Mouse (Mus musculus): ENCODE results near the gene Slc5a10. TPM values are rescaled to one million over a fixed set of nuclear protein-coding genes. Genes with fewer than 3 reads are reported as not detected.

The Slc5a10 gene
- total and polyA plus RNA-seq, 3 experiments: not detected

DNA sequence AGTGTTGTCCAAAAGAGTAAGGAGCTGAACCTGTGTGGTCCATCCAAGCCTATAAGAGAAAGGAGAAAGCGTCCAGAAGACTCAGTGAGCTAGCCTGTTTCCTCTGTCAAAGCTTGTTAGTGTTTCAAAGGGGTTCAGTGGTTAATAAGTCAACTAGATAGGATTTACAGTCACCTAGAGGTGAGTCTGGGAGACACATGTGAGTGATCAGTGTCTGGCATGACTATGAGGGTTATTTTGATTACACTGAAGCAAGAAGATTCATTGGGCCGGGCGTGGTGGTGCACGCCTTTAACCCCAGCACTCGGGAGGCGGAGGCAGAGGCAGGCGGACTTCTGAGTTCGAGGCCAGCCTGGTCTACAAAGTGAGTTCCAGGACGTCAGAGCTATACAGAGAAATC is 25.2 kb upstream of the Slc5a10 start:
- peaks cover 8% of the 10 kb centered on the region for H3K36me3 ChIP-seq (ENCODE audit: control insufficient read depth, insufficient read depth, low read length)
- peaks cover 1% of the 10 kb centered on the region; the same call in 1 of the 2 replicates for H3K4me1 ChIP-seq (ENCODE audit: control insufficient read depth, insufficient read depth, low read length)
- H3K27ac ChIP-seq: no peak overlapping the region
- TF ChIP-seq CTCF (IDR thresholded peaks at IDR 0.05): no peak
- TF ChIP-seq POLR2A (IDR thresholded peaks at IDR 0.05; ENCODE audit: insufficient read depth, low read depth, low read length): no peak
- TF ChIP-seq EP300 (IDR thresholded peaks at IDR 0.05; ENCODE audit: insufficient read depth, low read depth, low read length): no peak
- H3K4me3 ChIP-seq: no peak overlapping the region
- H3K9ac ChIP-seq (ENCODE audit: low read depth, low read length): no peak overlapping the region
- no peak for DNase-seq
- intact Hi-C loops (cut with DNase I): no loop called here
- no peaks in the 10 kb centered on the region for H3K27me3 ChIP-seq (ENCODE audit: control insufficient read depth, insufficient read depth, low read length)
- WGBS: 97% methylated on average over 9 of the region's 9 CpGs
- no peaks in the 10 kb centered on the region for H3K79me2 ChIP-seq (replicated peaks; ENCODE audit: control insufficient read depth, insufficient read depth, low read length)

GRCm38 (mm10) chr11:61744460-61744859 is 23.8 kb upstream of the Slc5a10 start:
- Histone ChIP-seq H3K27me3 (ENCODE audit: control insufficient read depth, insufficient read depth, low read length) (no peaks in the 10 kb centered on the region), H3K79me2 (replicated peaks; ENCODE audit: control insufficient read depth, insufficient read depth, low read length) (no peaks in the 10 kb centered on the region), H3K27ac (no peak overlapping the region), H3K4me3 (no peak overlapping the region), H3K4me1 (ENCODE audit: control insufficient read depth, insufficient read depth, low read length) (peaks cover 1% of the 10 kb centered on the region; the same call in 1 of the 2 replicates), H3K36me3 (ENCODE audit: control insufficient read depth, insufficient read depth, low read length) (peaks cover 6% of the 10 kb centered on the region), H3K9ac (ENCODE audit: low read depth, low read length) (no peak overlapping the region)
- intact Hi-C loops (cut with DNase I): no loop called here
- no peak for DNase-seq
- peak; percentile 21; the same call in 1 of the 2 replicates for TF ChIP-seq CTCF (IDR thresholded peaks at IDR 0.05)
- TF ChIP-seq EP300 (IDR thresholded peaks at IDR 0.05; ENCODE audit: insufficient read depth, low read depth, low read length): no peak
- 74% methylated on average over 3 of the region's 3 CpGs for WGBS

DNA sequence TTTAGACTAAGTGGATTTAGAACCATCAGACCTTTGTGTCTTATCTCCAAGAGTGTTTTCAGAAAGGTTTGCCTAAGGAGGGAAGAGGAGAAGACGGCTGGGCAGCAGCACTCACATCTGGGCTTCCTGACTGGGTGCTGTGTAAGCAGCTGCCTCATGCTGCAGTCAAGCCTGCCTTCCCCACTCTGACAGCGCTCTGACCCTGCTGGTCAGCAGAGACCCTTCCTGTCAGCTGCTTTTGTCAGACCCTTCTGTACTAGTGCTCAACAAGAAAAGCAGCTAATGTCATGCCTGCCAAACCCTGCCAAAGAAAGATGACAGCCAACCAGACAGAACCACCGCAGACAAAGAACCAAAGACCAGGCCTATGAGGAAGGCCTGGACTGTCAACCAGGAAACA is 23.1 kb upstream of the Slc5a10 start:
- H3K4me1 ChIP-seq (ENCODE audit: control insufficient read depth, insufficient read depth, low read length): peaks cover 1% of the 10 kb centered on the region; the same call in 1 of the 2 replicates
- TF ChIP-seq EP300 (IDR thresholded peaks at IDR 0.05; ENCODE audit: insufficient read depth, low read depth, low read length): no peak
- no peak for TF ChIP-seq CTCF (IDR thresholded peaks at IDR 0.05)
- H3K79me2 ChIP-seq (replicated peaks; ENCODE audit: control insufficient read depth, insufficient read depth, low read length): no peaks in the 10 kb centered on the region
- WGBS: 71% methylated on average over 3 of the region's 3 CpGs
- H3K36me3 ChIP-seq (ENCODE audit: control insufficient read depth, insufficient read depth, low read length): peaks cover 6% of the 10 kb centered on the region
- intact Hi-C loops (cut with DNase I): no loop called here
- no peaks in the 10 kb centered on the region for H3K27me3 ChIP-seq (ENCODE audit: control insufficient read depth, insufficient read depth, low read length)
- no peak overlapping the region for H3K9ac ChIP-seq (ENCODE audit: low read depth, low read length)
- H3K4me3 ChIP-seq: no peak overlapping the region
- H3K27ac ChIP-seq: no peak overlapping the region
- no peak for DNase-seq

DNA sequence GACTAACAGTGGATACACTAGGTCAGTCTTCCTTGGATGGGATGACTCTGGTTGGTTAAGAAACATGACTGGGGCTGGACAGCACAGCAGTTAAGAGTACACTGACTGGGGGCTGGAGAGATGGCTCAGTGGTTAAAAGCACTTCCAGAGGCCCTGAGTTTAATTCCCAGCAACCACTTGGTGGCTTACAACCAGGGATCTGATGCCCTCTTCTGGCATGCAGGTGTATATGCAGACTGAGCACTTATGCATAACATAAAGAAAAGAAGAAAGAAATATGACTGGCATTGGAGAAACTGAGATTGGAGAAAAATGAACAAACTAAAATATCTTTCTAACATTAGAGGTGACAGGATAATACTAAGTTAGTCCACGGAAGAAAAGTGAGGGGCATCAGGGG is 19.9 kb upstream of the Slc5a10 start:
- H3K36me3 ChIP-seq (ENCODE audit: control insufficient read depth, insufficient read depth, low read length): peaks cover 6% of the 10 kb centered on the region
- H3K79me2 ChIP-seq (replicated peaks; ENCODE audit: control insufficient read depth, insufficient read depth, low read length): no peaks in the 10 kb centered on the region; the same call in 1 of the 2 replicates
- H3K9ac ChIP-seq (ENCODE audit: low read depth, low read length): no peak overlapping the region
- intact Hi-C loops (cut with DNase I): no loop called here
- WGBS: 97% methylated on average over 1 of the region's 1 CpGs
- no peak for DNase-seq
- peaks cover 1% of the 10 kb centered on the region; the same call in 1 of the 2 replicates for H3K4me1 ChIP-seq (ENCODE audit: control insufficient read depth, insufficient read depth, low read length)
- H3K27me3 ChIP-seq (ENCODE audit: control insufficient read depth, insufficient read depth, low read length): no peaks in the 10 kb centered on the region
- no peak overlapping the region for H3K27ac ChIP-seq
- no peak overlapping the region for H3K4me3 ChIP-seq
- TF ChIP-seq EP300 (IDR thresholded peaks at IDR 0.05; ENCODE audit: insufficient read depth, low read depth, low read length): no peak
- peak; percentile 41 for TF ChIP-seq CTCF (IDR thresholded peaks at IDR 0.05)
- TF ChIP-seq POLR2A (IDR thresholded peaks at IDR 0.05; ENCODE audit: insufficient read depth, low read depth, low read length): no peak

DNA sequence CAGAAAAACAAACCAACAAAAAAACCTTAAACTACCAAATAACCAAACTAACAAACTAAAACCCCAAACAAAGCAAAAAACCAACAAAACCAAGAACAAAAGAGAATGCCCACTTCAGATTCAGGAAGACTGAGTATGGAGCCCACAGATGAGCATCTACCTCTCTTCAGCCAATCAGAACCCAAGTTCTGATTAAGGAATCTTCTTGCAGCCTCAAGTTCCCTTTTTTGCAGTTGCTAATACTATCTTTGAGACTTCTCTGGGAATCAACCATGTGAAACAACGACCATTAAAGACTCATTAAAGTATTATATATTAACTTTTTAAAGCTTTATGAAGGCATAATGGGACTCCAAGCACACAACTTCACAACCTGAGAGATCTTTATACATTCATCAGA is 16.7 kb upstream of the Slc5a10 start:
- no peak overlapping the region for H3K27ac ChIP-seq
- no peak for DNase-seq
- intact Hi-C loops (cut with DNase I): no loop called here
- H3K9ac ChIP-seq (ENCODE audit: low read depth, low read length): no peak overlapping the region
- H3K4me3 ChIP-seq: no peak overlapping the region
- H3K27me3 ChIP-seq (ENCODE audit: control insufficient read depth, insufficient read depth, low read length): no peaks in the 10 kb centered on the region
- H3K36me3 ChIP-seq (ENCODE audit: control insufficient read depth, insufficient read depth, low read length): no peaks in the 10 kb centered on the region; the same call in 1 of the 2 replicates
- no peaks in the 10 kb centered on the region for H3K4me1 ChIP-seq (ENCODE audit: control insufficient read depth, insufficient read depth, low read length)
- H3K79me2 ChIP-seq (replicated peaks; ENCODE audit: control insufficient read depth, insufficient read depth, low read length): no peaks in the 10 kb centered on the region; the same call in 1 of the 2 replicates
- 95% methylated on average over 1 of the region's 1 CpGs for WGBS
- TF ChIP-seq CTCF (IDR thresholded peaks at IDR 0.05) (no peak), EP300 (IDR thresholded peaks at IDR 0.05; ENCODE audit: insufficient read depth, low read depth, low read length) (no peak), POLR2A (IDR thresholded peaks at IDR 0.05; ENCODE audit: insufficient read depth, low read depth, low read length) (no peak)

DNA sequence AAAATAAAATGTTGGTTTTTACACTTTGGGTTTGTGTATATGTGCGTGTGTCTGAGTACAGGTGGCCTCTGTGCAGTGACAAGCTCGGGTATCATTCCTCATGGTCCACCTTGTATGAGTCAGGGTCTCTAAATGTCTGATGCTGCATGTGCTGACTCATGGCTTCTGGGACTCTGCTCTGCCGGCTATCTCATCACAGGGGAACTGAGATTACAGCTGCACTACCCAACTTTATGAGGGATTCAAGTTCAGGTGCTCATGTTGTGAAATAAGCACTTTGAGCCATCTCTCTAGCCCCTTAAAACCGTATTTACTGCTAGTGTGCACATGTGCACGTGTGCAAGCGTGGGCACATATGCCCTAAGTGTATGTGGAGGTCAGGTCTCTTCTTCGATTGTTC is 12.0 kb upstream of the Slc5a10 start:
- intact Hi-C loops (cut with DNase I): no loop called here
- H3K4me1 ChIP-seq (ENCODE audit: control insufficient read depth, insufficient read depth, low read length): peaks cover 3% of the 10 kb centered on the region
- H3K9ac ChIP-seq (ENCODE audit: low read depth, low read length): no peak overlapping the region
- WGBS: 81% methylated on average over 7 of the region's 7 CpGs
- no peak overlapping the region for H3K4me3 ChIP-seq
- H3K79me2 ChIP-seq (replicated peaks; ENCODE audit: control insufficient read depth, insufficient read depth, low read length): no peaks in the 10 kb centered on the region
- H3K27me3 ChIP-seq (ENCODE audit: control insufficient read depth, insufficient read depth, low read length): no peaks in the 10 kb centered on the region
- H3K36me3 ChIP-seq (ENCODE audit: control insufficient read depth, insufficient read depth, low read length): no peaks in the 10 kb centered on the region; the same call in 1 of the 2 replicates
- TF ChIP-seq CTCF (IDR thresholded peaks at IDR 0.05): no peak
- no peak for TF ChIP-seq POLR2A (IDR thresholded peaks at IDR 0.05; ENCODE audit: insufficient read depth, low read depth, low read length)
- no peak for TF ChIP-seq EP300 (IDR thresholded peaks at IDR 0.05; ENCODE audit: insufficient read depth, low read depth, low read length)
- no peak overlapping the region for H3K27ac ChIP-seq
- DNase-seq: no peak

Data from heart, adult 2 months (tissue).